Mouse (Mus musculus) heart, postnatal 0 days (tissue): ENCODE data around the gene Patz1. TPM values are rescaled to one million over a fixed set of nuclear protein-coding genes. Genes with fewer than 3 reads are reported as not detected.

Source experiments
- ATAC-seq: fragments of 200-750 bp; cut with Nextera tagmentation; 2 replicates; pipeline ENCODE4 v1.8.0; 2017; ENCODE audit warnings: low read depth, moderate number of reproducible peaks, moderate library complexity; ENCODE audit not compliant: insufficient read depth
- DNase-seq: peaks from one replicate; pipeline ENCODE4 v3.0.0-alpha.2; 2016; ENCODE audit warnings: low spot score
- H3K27ac ChIP-seq: fragments of 300-500 bp; sonication (generic); 2 replicates; pipeline ENCODE4 v1.5.1; 2014; ENCODE audit warnings: low read depth, mild to moderate bottlenecking
- H3K27me3 ChIP-seq: fragments of 300-500 bp; sonication (generic); 2 replicates; pipeline ENCODE4 v1.6.1; 2014; ENCODE audit warnings: low read length, mixed read lengths; ENCODE audit not compliant: control insufficient read depth, insufficient read depth
- H3K36me3 ChIP-seq: fragments of 300-500 bp; sonication (generic); replicated peaks from 2 replicates; pipeline ENCODE4 v1.6.1; 2014; ENCODE audit warnings: low read length, mixed read lengths; ENCODE audit not compliant: control insufficient read depth, insufficient read depth
- H3K4me1 ChIP-seq: fragments of 300-500 bp; sonication (generic); 2 replicates; pipeline ENCODE4 v1.6.1; 2014; ENCODE audit warnings: antibody characterized with exemption; ENCODE audit not compliant: control insufficient read depth, insufficient read depth
- H3K4me2 ChIP-seq: fragments of 300-500 bp; sonication (generic); 2 replicates; pipeline ENCODE4 v1.6.1; 2014; ENCODE audit warnings: low read depth, mild to moderate bottlenecking, low read length, moderate library complexity
- H3K4me3 ChIP-seq: fragments of 300-500 bp; sonication (generic); 2 replicates; pipeline ENCODE4 v1.5.1; 2014; ENCODE audit warnings: low read depth, low read length
- H3K9ac ChIP-seq: fragments of 300-500 bp; sonication (generic); replicated peaks from 2 replicates; pipeline ENCODE4 v1.6.1; 2014; ENCODE audit warnings: low read depth, low read length, mixed read lengths
- H3K9me3 ChIP-seq: fragments of 300-500 bp; sonication (generic); replicated peaks from 2 replicates; pipeline ENCODE4 v1.6.1; 2016; ENCODE audit warnings: low read length; ENCODE audit not compliant: control insufficient read depth
- CTCF ChIP-seq: IDR thresholded peaks from 2 replicates; pipeline ENCODE4 v1.5.1; 2016; ENCODE audit warnings: antibody characterized with exemption, control low read depth, low read depth
- EP300 ChIP-seq: IDR thresholded peaks from 2 replicates; pipeline ENCODE4 v1.6.1; 2016; ENCODE audit warnings: antibody characterized with exemption, low read depth
- WGBS: fragments of 180-500 bp; shearing (Covaris S2); extraction: QIAGEN DNeasy Blood & Tissue Kit; methylation state at CpG from one replicate; pipeline ENCODE4 v1.1.7; 2014; 5-methylcytosine and 5-hydroxymethylcytosine counted together
- polyA plus RNA-seq: library from polyadenylated mRNA; unstranded; fragments of >200 nt; fragmentation: Nextera tagmentation; extraction: Ambion mirVana; gene quantifications from 2 replicates; pipeline ENCODE4 v1.2.1, GENCODE M21; 2015
- total RNA-seq: library from RNA; depleted of rRNA; stranded (reverse); fragments of >200 nt; gene quantifications from 2 replicates; pipeline ENCODE4 v1.2.3, GENCODE M21; 2014; ENCODE audit warnings: low replicate concordance

Gene Patz1
- total and polyA plus RNA-seq, 2 experiments from 2014 or later = 14.0 to 35.6 TPM

DNA sequence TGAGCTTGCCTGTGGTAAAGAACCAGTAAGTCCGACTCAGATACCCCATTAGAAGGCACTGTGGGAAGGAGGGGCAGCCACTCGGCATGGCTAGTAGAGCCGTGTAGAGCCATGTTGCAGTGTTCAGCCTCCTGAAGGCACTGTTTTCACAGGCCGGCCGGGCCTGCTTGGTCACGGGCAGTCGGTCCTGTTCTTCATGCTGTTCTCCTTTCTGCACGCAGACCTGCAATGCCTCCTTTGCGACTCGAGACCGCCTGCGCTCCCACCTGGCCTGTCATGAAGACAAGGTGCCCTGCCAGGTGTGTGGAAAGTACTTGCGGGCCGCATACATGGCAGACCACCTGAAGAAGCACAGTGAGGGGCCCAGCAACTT is 10.1 kb downstream of the Patz1 start:
- no peak overlapping the region for H3K27ac ChIP-seq
- ATAC-seq = no peak
- H3K9me3 ChIP-seq = no peaks in the 10 kb centered on the region
- TF ChIP-seq EP300 (no peak), CTCF (no peak)
- no peaks in the 10 kb centered on the region for H3K27me3 ChIP-seq
- 81% methylated on average over 14 of the region's 14 CpGs for WGBS
- no peak overlapping the region for H3K4me3 ChIP-seq
- no peak overlapping the region for H3K9ac ChIP-seq
- no peak for DNase-seq
- no peak overlapping the region for H3K4me2 ChIP-seq
- peaks cover 95% of the 10 kb centered on the region for H3K36me3 ChIP-seq
- H3K4me1 ChIP-seq = peaks cover 20% of the 10 kb centered on the region

DNA sequence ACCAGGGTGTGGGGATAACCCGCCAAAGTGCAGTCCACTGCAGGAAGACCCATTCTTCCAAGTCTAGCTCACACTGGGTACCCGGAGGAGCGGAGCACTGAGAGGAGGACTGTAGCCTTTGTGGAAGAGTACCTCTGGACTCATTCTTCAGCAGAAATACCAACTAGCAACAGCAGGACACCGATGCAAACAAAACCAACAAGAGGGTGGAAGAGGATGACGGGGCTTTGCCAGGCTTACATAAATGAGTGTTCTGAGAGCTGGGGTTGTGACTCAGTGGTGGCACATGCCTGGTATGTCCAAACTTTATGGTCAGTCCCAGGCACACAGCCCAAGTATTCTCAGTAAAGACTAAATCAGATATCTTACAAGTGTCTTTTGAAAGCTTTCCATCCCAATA is 12.4 kb downstream of the Patz1 start:
- ATAC-seq = no peak
- Histone ChIP-seq H3K27ac (no peak overlapping the region), H3K27me3 (no peaks in the 10 kb centered on the region), H3K4me1 (peaks cover 20% of the 10 kb centered on the region), H3K9ac (no peak overlapping the region), H3K4me3 (no peak overlapping the region), H3K9me3 (no peaks in the 10 kb centered on the region), H3K36me3 (peaks cover 92% of the 10 kb centered on the region), H3K4me2 (no peak overlapping the region)
- DNase-seq = no peak
- 87% methylated on average over 5 of the region's 5 CpGs for WGBS
- TF ChIP-seq CTCF (no peak), EP300 (no peak)

DNA sequence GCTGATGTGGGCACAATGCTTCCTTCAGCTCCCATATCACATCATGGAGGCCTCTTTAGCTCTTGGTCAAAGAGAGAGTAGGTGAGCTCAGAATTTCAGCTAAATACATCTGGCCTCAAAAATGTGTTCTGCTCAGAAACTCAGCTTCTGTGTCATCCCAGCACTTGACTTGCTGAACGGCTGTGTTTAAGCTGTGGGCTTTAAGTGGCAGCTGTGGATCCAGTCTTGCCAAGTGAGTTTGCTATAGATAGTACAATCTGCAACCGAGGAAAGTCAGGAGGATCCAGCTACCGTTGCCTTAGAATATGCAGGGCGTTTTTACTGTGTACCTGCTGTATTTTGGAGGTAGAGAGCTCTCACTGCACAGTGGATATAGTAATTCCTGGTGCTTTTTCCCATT is 13.7 kb downstream of the Patz1 start:
- H3K27me3 ChIP-seq = no peaks in the 10 kb centered on the region
- no peak for ATAC-seq
- peak overlapping the region; percentile 8; the same call in 1 of the 2 replicates for H3K4me2 ChIP-seq
- TF ChIP-seq EP300 = no peak
- no peak for TF ChIP-seq CTCF
- H3K9me3 ChIP-seq = no peaks in the 10 kb centered on the region
- no peak for DNase-seq
- peaks cover 20% of the 10 kb centered on the region for H3K4me1 ChIP-seq
- H3K36me3 ChIP-seq = peaks cover 93% of the 10 kb centered on the region
- no peak overlapping the region for H3K9ac ChIP-seq
- peak overlapping the region; percentile 70 for H3K27ac ChIP-seq
- H3K4me3 ChIP-seq = no peak overlapping the region
- WGBS = 40% methylated on average over 4 of the region's 4 CpGs

DNA sequence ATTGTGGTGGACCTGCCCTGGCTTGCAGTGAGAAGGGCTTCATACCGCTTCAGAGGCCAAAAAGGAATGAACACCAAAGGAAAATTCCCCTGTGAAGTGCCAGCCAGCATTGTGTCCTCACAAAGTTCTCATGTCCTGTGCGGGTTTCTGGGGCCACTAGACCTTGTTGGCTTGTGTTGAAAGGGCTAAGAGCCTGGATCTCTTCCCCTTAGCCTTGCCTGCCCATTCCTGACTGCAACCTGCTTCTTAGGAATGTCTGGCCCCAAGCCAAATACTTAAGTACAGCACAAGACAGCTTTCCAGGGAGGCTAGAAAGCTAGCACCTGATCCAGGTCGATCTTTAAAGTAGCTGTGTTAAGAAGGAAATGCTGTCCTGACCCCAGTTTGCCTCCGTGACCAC is 14.1 kb downstream of the Patz1 start:
- Histone ChIP-seq H3K9ac (no peak overlapping the region), H3K36me3 (peaks cover 93% of the 10 kb centered on the region), H3K4me2 (peak overlapping the region; percentile 8; the same call in 1 of the 2 replicates), H3K4me1 (peaks cover 20% of the 10 kb centered on the region), H3K9me3 (no peaks in the 10 kb centered on the region), H3K27me3 (no peaks in the 10 kb centered on the region), H3K27ac (peak overlapping the region; percentile 70), H3K4me3 (no peak overlapping the region)
- 0 out of 2 replicates have a peak, but pooled peaks have one; percentile 27 for ATAC-seq
- TF ChIP-seq CTCF (no peak), EP300 (no peak)
- DNase-seq = no peak
- WGBS = 39% methylated on average over 4 of the region's 4 CpGs

DNA sequence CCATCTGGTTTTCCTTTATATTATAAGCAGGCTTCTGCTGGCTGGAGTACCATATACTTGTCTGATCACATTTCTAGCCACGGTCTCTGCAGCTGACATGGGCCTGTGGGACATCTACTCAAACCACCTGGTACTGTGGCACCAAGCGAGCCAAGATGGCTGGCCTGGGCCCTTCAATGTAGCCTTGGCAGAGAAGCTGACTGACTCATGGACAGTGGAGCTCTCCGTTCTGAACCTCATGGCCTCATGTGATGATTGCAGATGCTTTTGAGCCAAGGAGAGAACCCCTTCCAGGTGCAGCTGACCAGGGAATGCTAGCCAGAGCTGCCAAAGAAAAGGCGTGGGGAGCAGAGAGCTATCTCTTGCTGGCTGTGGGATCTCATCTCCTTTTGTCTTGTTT is 17.1 kb downstream of the Patz1 start:
- H3K4me2 ChIP-seq = no peak overlapping the region
- H3K27ac ChIP-seq = no peak overlapping the region
- WGBS = 89% methylated on average over 4 of the region's 4 CpGs
- TF ChIP-seq CTCF (no peak), EP300 (no peak)
- ATAC-seq = no peak
- no peak for DNase-seq
- no peak overlapping the region for H3K9ac ChIP-seq
- no peaks in the 10 kb centered on the region for H3K27me3 ChIP-seq
- H3K9me3 ChIP-seq = no peaks in the 10 kb centered on the region
- peaks cover 24% of the 10 kb centered on the region for H3K4me1 ChIP-seq
- H3K4me3 ChIP-seq = no peak overlapping the region
- peaks cover 92% of the 10 kb centered on the region for H3K36me3 ChIP-seq

DNA sequence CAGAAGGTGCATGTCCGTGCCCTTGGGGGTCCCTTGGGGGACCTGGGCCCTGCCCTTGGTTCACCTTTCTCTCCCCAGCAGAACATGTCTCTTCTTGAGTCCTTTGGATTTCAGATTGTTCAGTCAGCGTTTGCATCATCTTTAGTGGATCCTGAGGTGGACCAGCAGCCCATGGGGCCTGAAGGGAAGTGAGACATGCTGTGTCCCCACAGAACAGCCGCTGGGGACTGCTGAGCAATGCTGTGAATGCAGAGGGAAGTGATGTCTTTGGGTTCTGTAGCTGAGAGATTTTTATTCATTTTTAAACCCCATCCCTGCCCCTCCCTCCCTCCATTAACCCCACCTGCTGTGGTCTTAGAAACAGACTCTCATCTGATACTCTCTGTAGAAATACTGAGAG is 19.2 kb downstream of the Patz1 start:
- no peak for DNase-seq
- no peak overlapping the region for H3K27ac ChIP-seq
- no peak overlapping the region for H3K4me2 ChIP-seq
- WGBS = 80% methylated on average over 3 of the region's 3 CpGs
- peaks cover 86% of the 10 kb centered on the region for H3K36me3 ChIP-seq
- no peak for TF ChIP-seq EP300
- TF ChIP-seq CTCF = no peak
- no peak overlapping the region for H3K4me3 ChIP-seq
- no peaks in the 10 kb centered on the region for H3K27me3 ChIP-seq
- H3K9ac ChIP-seq = no peak overlapping the region
- H3K9me3 ChIP-seq = no peaks in the 10 kb centered on the region
- no peak for ATAC-seq
- peaks cover 13% of the 10 kb centered on the region for H3K4me1 ChIP-seq
